Mouse (Mus musculus) E14TG2a.4 (cell line): ENCODE results near the gene Myh1.

Source experiments
- H3K27me3 ChIP-seq: 2 replicates; pipeline ENCODE4 v1.6.1; 2014; ENCODE audit warnings: low read length, control low read depth; ENCODE audit not compliant: insufficient read depth
- H3K36me3 ChIP-seq: 2 replicates; pipeline ENCODE4 v1.6.1; 2014; ENCODE audit warnings: low read length, control low read depth; ENCODE audit not compliant: insufficient read depth
- H3K4me1 ChIP-seq: replicated peaks from 2 replicates; pipeline ENCODE4 v1.6.1; 2014; ENCODE audit warnings: low read depth, low read length, control low read depth
- H3K4me3 ChIP-seq: replicated peaks from 2 replicates; pipeline ENCODE4 v1.5.1; 2014; ENCODE audit warnings: mild to moderate bottlenecking, low read length
- H3K9me3 ChIP-seq: 2 replicates; pipeline ENCODE4 v1.6.1; 2014; ENCODE audit warnings: low read length, control low read depth
- CTCF ChIP-seq: conservative IDR thresholded peaks from 2 replicates; pipeline ENCODE4 v1.5.1; 2014; ENCODE audit warnings: low read length
- NANOG ChIP-seq: IDR thresholded peaks from 2 replicates; pipeline ENCODE4 v1.6.1; 2014; ENCODE audit warnings: borderline replicate concordance, low read length, mixed read lengths
- POU5F1 ChIP-seq: IDR thresholded peaks from 2 replicates; pipeline ENCODE4 v1.6.1; 2014; ENCODE audit warnings: low read length, borderline replicate concordance

Gene Myh1

DNA sequence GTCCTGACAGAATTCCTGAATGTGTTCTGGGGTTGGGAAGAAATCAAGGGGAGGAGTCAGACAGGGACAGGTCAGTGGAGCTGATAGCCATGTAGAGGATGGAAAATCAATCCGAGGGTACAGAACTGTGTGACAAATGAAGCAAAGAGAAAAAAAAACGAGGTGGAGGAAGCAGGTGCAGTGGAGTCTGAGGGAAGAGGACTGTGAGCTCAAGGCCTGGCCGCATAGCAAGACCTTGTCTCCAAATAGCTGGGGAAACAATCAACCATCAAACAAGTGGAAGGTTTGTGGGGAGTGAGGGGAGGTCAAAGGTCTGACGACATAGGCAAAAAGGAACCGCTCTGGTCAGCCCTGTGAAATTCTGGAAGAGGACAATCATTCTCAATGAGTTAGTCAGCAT, 35.0 kb upstream of the Myh1 start:
- TF ChIP-seq POU5F1 (no peak), NANOG (no peak), CTCF (no peak)
- Histone ChIP-seq H3K4me1 (no peaks in the 10 kb centered on the region), H3K4me3 (no peak overlapping the region), H3K36me3 (no peaks in the 10 kb centered on the region), H3K9me3 (no peaks in the 10 kb centered on the region), H3K27me3 (no peaks in the 10 kb centered on the region)

DNA sequence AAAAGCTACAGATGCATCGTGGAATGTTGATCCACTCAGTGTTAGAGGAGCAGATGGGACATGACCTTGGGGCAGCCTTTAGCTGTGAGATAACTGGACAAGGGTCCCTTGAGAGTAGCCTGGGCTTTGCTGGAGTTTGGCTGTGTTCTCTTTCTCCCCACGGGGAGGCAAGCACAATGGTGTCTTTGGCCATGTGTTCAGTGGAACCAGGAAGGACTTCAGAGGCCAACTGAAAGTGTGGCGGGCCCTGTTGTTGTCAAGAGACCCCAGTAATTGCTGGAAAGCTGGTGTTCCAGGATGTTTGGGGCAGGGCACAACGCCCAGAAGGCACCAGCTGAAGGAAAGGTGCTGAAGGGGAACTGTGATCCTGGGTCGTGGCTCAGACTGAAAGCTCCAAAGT, 30.6 kb upstream of the Myh1 start:
- Histone ChIP-seq H3K9me3 (no peaks in the 10 kb centered on the region), H3K27me3 (no peaks in the 10 kb centered on the region), H3K4me1 (no peaks in the 10 kb centered on the region), H3K36me3 (no peaks in the 10 kb centered on the region), H3K4me3 (no peak overlapping the region)
- TF ChIP-seq CTCF (no peak), NANOG (no peak), POU5F1 (no peak)

GRCm38 (mm10) chr11:67170727-67171126, 29.1 kb upstream of the Myh1 start, which contains the start of gene Myh2:
Gene Myh2 (plus strand): TSS chr11:67171027.
- H3K36me3 ChIP-seq, result no peaks in the 10 kb centered on the region
- H3K27me3 ChIP-seq, result no peaks in the 10 kb centered on the region
- no peaks in the 10 kb centered on the region for H3K4me1 ChIP-seq
- H3K9me3 ChIP-seq, result no peaks in the 10 kb centered on the region
- no peak within 1 kb of the TSS for H3K4me3 ChIP-seq
- no peak for TF ChIP-seq CTCF
- TF ChIP-seq POU5F1, result no peak
- TF ChIP-seq NANOG, result no peak

- Histone ChIP-seq H3K27me3 (no peaks in the 10 kb centered on the region), H3K9me3 (no peaks in the 10 kb centered on the region), H3K4me3 (no peak overlapping the region), H3K4me1 (no peaks in the 10 kb centered on the region), H3K36me3 (no peaks in the 10 kb centered on the region)
- TF ChIP-seq NANOG, result no peak
- no peak for TF ChIP-seq CTCF
- TF ChIP-seq POU5F1, result no peak
Observed at GRCm38 (mm10) chr11:67172439-67172838, 27.4 kb upstream of the Myh1 start.

- Histone ChIP-seq H3K4me1 (no peaks in the 10 kb centered on the region), H3K4me3 (no peak overlapping the region), H3K27me3 (no peaks in the 10 kb centered on the region; the same call in 1 of the 2 replicates), H3K36me3 (no peaks in the 10 kb centered on the region), H3K9me3 (no peaks in the 10 kb centered on the region)
- no peak for TF ChIP-seq CTCF
- no peak for TF ChIP-seq NANOG
- no peak for TF ChIP-seq POU5F1
Observed at GRCm38 (mm10) chr11:67176376-67176775, 23.5 kb upstream of the Myh1 start.

DNA sequence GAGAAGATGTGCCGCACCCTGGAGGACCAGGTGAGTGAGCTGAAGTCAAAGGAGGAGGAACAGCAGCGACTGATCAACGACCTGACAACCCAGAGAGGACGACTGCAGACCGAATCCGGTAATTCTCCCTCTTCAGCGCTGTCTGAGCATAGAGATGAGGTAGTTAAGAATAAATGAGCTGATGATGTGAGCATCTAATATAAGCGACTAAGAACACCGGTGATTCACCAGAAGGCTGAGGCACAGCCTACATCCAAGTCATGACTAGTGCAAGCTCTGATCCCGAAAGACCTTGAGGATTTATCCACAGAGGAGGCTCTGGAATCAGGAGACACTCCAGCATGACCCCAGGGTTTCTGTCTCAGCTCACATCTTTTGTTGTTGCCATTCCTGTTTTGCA, 9.5 kb upstream of the Myh1 start:
- no peak overlapping the region for H3K4me3 ChIP-seq
- H3K9me3 ChIP-seq, result no peaks in the 10 kb centered on the region
- peaks cover 26% of the 10 kb centered on the region for H3K27me3 ChIP-seq
- no peaks in the 10 kb centered on the region for H3K4me1 ChIP-seq
- no peaks in the 10 kb centered on the region for H3K36me3 ChIP-seq
- no peak for TF ChIP-seq POU5F1
- no peak for TF ChIP-seq CTCF
- no peak for TF ChIP-seq NANOG

DNA sequence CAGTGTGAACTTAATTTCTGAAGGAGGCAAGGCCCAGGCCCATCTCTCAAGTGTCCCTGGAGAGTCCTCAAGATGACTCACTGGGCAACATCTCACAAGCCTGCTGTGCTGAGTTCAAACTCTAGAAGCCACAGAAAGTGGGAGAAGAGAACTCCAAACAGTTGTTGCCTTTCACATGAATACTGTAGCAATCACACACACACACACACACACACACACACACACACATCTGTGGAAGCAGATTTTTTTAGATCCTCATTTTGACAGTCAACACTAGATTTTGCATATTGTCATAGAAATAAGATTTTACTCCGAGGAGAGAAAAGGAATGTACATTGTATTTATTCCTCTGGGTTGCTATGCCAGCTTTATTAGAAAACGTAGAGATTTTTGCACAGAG, 9.0 kb upstream of the Myh1 start:
- Histone ChIP-seq H3K4me3 (no peak overlapping the region), H3K27me3 (peaks cover 26% of the 10 kb centered on the region), H3K4me1 (no peaks in the 10 kb centered on the region), H3K9me3 (no peaks in the 10 kb centered on the region), H3K36me3 (no peaks in the 10 kb centered on the region)
- TF ChIP-seq POU5F1 (no peak), CTCF (no peak), NANOG (no peak)

DNA sequence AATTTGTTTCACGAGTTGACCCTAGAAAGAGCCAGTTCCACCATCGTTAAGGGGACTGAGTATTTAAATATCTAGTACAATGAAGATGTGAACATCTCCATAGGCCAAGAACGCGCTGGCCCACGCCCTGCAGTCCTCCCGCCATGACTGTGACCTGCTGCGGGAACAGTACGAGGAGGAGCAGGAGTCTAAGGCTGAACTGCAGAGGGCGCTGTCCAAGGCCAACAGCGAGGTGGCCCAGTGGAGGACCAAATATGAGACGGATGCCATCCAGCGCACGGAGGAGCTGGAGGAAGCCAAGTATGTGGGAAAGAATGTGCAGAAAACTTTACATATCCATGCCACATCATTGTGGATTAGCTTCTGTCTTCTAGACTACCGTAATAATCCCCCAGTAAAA, 8.4 kb upstream of the Myh1 start:
- H3K4me3 ChIP-seq, result no peak overlapping the region
- H3K9me3 ChIP-seq, result no peaks in the 10 kb centered on the region
- no peak for TF ChIP-seq POU5F1
- TF ChIP-seq NANOG, result no peak
- TF ChIP-seq CTCF, result 0 out of 2 replicates have a peak, but pooled peaks have one; percentile 6
- no peaks in the 10 kb centered on the region for H3K4me1 ChIP-seq
- H3K36me3 ChIP-seq, result no peaks in the 10 kb centered on the region
- H3K27me3 ChIP-seq, result peaks cover 26% of the 10 kb centered on the region

GRCm38 (mm10) chr11:67199321-67199720, 531 bp upstream of the Myh1 start:
- TF ChIP-seq CTCF (no peak), POU5F1 (no peak), NANOG (no peak)
- H3K27me3 ChIP-seq, result peaks cover 8% of the 10 kb centered on the region
- H3K4me3 ChIP-seq, result no peak overlapping the region
- H3K36me3 ChIP-seq, result no peaks in the 10 kb centered on the region
- no peaks in the 10 kb centered on the region for H3K9me3 ChIP-seq
- H3K4me1 ChIP-seq, result no peaks in the 10 kb centered on the region
